Mouse (Mus musculus) effector memory CD4-positive, alpha-beta T cell, adult 5 months (primary cell): Measurements from ENCODE around the gene Rgs3. TPM values are rescaled to one million over a fixed set of nuclear protein-coding genes. Genes with fewer than 3 reads are reported as not detected.

Source experiments
- polyA plus RNA-seq: library from polyadenylated mRNA; unstranded; fragments of 100-300 nt; shearing (Covaris generic); gene quantifications from one replicate; pipeline ENCODE4 v1.2.1, GENCODE M21; 2017

Rgs3 gene
- 69.2 TPM for polyA plus RNA-seq

GRCm38 (mm10) chr4:62559797-62560329 is at the start of gene Rgs3:
Rgs3 (plus strand) TSS chr4:62559847.

GRCm38 (mm10) chr4:62519849-62520233 is 39.8 kb upstream of the Rgs3 start, which contains the start of gene Alad:
Alad (minus strand) TSS chr4:62519918.

DNA sequence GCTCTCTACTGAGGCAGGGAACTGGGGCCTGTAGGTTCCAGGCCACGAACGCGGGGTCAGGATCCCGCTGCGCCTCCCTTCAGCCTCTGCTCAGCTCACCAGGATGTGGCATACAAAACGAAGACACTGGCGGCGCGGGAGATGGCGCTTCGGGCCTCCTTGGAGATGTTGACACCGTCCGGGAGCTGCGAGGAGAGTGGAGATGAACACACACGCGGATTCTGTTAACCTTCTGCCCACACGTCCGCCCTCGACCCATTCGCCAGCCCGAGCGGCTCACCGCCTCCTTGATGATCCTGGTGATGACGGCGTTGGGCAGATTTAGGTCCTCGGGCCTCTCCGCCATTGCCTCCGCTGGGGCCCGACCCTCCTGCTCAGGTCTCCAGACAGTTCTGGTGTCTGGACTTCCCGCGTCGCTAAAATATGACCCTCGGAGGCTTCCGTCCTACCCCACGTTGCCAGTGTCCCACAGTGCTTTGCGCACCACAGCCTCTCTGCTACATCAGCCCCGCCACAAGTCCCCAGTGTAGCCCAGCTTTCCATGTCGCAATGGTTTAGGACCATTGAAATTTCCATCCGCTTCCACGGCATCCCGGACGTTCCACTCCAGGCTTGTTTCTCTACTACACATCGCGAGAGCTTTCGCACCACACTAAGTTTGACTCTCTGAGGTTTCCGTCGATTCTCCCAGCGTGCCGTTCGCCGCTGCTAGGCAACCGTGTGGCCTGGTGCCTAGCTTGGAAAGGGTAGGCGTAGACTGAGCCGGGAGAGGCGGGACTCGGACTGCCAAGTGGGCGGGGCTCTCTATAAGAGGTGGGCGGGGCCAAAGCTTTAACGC is 34.8 kb upstream of the Rgs3 start, which contains the start of the genes Pole3 and 4933430I17Rik:
Pole3 (minus strand) TSS at position 418 of the 838 bp plus-strand sequence.
4933430I17Rik (plus strand) TSS at position 719 of the 838 bp plus-strand sequence.

Other genes starting within 250 kb of the Rgs3 start
- gene Fkbp15, start 199.3 kb upstream of the Rgs3 start, polyA plus RNA-seq = 46.1 TPM
- gene Slc31a1, start 199.1 kb upstream of the Rgs3 start, polyA plus RNA-seq = 15.6 TPM
- gene Cdc26, start 151.2 kb upstream of the Rgs3 start, polyA plus RNA-seq = 52.7 TPM
- gene Prpf4, start 151.1 kb upstream of the Rgs3 start, polyA plus RNA-seq = 24.6 TPM
- not detected for gene Rnf183, start 124.6 kb upstream of the Rgs3 start, polyA plus RNA-seq
- 1.2 TPM for gene Wdr31, start 89.0 kb upstream of the Rgs3 start, polyA plus RNA-seq
- 15.7 TPM for gene Bspry, start 79.8 kb upstream of the Rgs3 start, polyA plus RNA-seq
- 0.62 TPM for gene Hdhd3, start 56.4 kb upstream of the Rgs3 start, polyA plus RNA-seq
- gene Alad, start 39.9 kb upstream of the Rgs3 start, polyA plus RNA-seq = 25.7 TPM
- gene Pole3, start 34.8 kb upstream of the Rgs3 start, polyA plus RNA-seq = 14.8 TPM
- gene 4933430I17Rik, start 34.5 kb upstream of the Rgs3 start, polyA plus RNA-seq = not detected